ENCODE assay signal across 8 mouse cellular contexts in the genomic region with DNA sequence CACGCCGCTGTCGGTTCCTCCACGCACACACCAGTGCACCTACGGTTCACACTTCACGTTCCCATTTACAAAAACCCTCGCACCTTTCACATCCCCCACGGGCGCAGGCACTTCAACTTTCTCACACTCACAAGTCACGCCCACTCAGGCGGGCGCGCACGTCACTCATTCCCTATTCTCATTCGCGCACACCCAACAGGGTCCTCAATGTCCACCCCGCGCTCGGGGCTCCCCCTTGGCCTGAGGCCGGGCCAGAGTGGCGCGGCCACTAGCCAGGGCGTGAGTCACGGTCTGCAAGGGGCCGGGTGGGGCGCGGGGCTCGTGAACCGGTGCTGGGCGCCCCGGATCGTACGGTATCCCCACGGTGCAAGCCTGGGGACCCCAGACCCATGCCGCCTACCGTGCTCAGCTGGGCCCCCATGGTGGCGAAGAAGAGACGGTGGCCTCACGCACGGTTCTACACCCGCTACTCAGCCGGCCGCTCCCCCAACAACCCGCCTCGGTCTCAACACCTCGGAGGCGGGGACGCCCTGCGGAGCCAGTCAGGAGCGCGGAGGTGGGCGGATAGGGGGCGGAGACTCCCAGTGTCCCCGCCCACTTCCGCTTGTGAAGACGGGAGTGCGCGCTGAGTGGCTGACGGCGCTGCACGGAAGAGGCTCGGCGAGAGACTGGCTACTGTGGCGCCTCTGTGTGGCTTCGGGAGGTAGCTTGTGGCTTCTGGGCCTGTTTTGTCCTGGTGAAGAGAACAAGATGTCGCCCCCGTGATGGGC. TPM values are rescaled to one million over a fixed set of nuclear protein-coding genes. Genes with fewer than 3 reads are reported as not detected.
DNase-seq lines count a peak whose midpoint lies in the region; TF ChIP-seq lines count a peak whose summit lies in the region.

No protein-coding gene starts in this region.

- H3K27ac ChIP-seq in gastrocnemius, adult 2 months = peak overlapping the region; percentile 94

- no peaks in the 10 kb centered on the region for H3K27me3 ChIP-seq in megakaryocyte, embryonic 14.5 days (replicated peaks)

- peaks cover 29% of the 10 kb centered on the region for H3K36me3 ChIP-seq in megakaryocyte, embryonic 14.5 days (replicated peaks; ENCODE audit: low read length)

- H3K9me3 ChIP-seq in megakaryocyte, embryonic 14.5 days = no peaks in the 10 kb centered on the region

- H3K4me1 ChIP-seq in megakaryocyte, embryonic 14.5 days = peaks cover 81% of the 10 kb centered on the region

- peak; percentile 58 for TF ChIP-seq CTCF in gastrocnemius, adult 2 months (IDR thresholded peaks at IDR 0.05)

- peak; percentile 95 for DNase-seq in WW6 (ENCODE audit: low read depth, low spot score)
- peak; percentile 91 to 95 for DNase-seq in cerebellum, postnatal 4 days (ENCODE audit: low spot score in 2 of 2)
- peak; percentile 97 for DNase-seq in gastrocnemius, adult 2 months
- DNase-seq in hindlimb bud, embryonic 11.5 days (ENCODE audit: extremely low spot score, low read depth, low spot score) = peak; percentile 79
- peak; percentile 87 to 98 for DNase-seq in left cerebral cortex, adult 8-10 months (ENCODE audit: low spot score in 2 of 2)
- peak; percentile 98 for DNase-seq in right cerebral cortex, postnatal 10 days (ENCODE audit: low spot score in 2 of 2)
- DNase-seq in urinary bladder, postnatal 25 days (ENCODE audit: low spot score) = peak; percentile 92

- intact Hi-C loops in gastrocnemius, adult 2 months (cut with DNase I) = loop anchor here (2.0 kb wide), 2 partner anchors 15 to 23 kb away; a partner anchor contains a TSS

- H3K4me3 ChIP-seq in gastrocnemius, adult 2 months = peak overlapping the region; percentile 98
- H3K4me3 ChIP-seq in megakaryocyte, embryonic 14.5 days (replicated peaks) = peak overlapping the region; percentile 98

RNA-seq across cellular contexts. Expression of a gene that starts 0.5 kb away (rescaled TPM):
- total RNA-seq in gastrocnemius, adult 2 months (2021) = 10 to 100 TPM; 39.2 to 43.1 TPM
- 10 to 100 TPM; 74.6 to 85.7 (median 80.2) TPM for total RNA-seq in left cerebral cortex, adult 8-10 months (2022)
- 127 and 215 TPM in 2 replicates for polyA plus RNA-seq in megakaryocyte, embryonic 14.5 days (2012; ENCODE audit: insufficient read depth, low replicate concordance)

RNA-seq across cellular contexts. Expression of a gene that starts 22.7 kb away (rescaled TPM):
- 10 to 100 TPM; 16.0 to 16.3 TPM for total RNA-seq in gastrocnemius, adult 2 months (2021)
- total RNA-seq in left cerebral cortex, adult 8-10 months (2022) = 10 to 100 TPM; 93.8 to 98.2 (median 96.0) TPM
- polyA plus RNA-seq in megakaryocyte, embryonic 14.5 days (2012; ENCODE audit: insufficient read depth, low replicate concordance) = 69.1 and 81.7 TPM in 2 replicates

RNA-seq across cellular contexts. Expression of a gene that starts 49.3 kb away (rescaled TPM):
- total RNA-seq in gastrocnemius, adult 2 months (2021) = 10 to 100 TPM; 34.3 to 41.3 TPM
- total RNA-seq in left cerebral cortex, adult 8-10 months (2022) = 100 to 1,000 TPM; 128 to 155 (median 146) TPM
- polyA plus RNA-seq in megakaryocyte, embryonic 14.5 days (2012; ENCODE audit: insufficient read depth, low replicate concordance) = 23.5 and 59.4 TPM in 2 replicates

Comparison
In these comparisons a context has a peak if more than half of its experiments do, and no peak if none do; other contexts are left out.
1. Peak in every context shown above with its lines: DNase-seq, H3K4me3 ChIP-seq and H3K27ac ChIP-seq.
2. RNA of a gene that starts 22.7 kb away (total RNA-seq): 93.8 to 98.2 TPM in left cerebral cortex, adult 8-10 months; 16.0 to 16.3 TPM in gastrocnemius, adult 2 months; every median in the first group is over 4 times any median in the second.